Mouse (Mus musculus): ENCODE measurements around the gene Btn1a1.

GRCm38 (mm10) chr13:23450398-23450797 is 15.3 kb downstream of the Btn1a1 start:
- TF ChIP-seq CTCF (IDR thresholded peaks at IDR 0.05; ENCODE audit: insufficient read depth, low read depth, low read length) (no peak), POLR2A (IDR thresholded peaks at IDR 0.05; ENCODE audit: insufficient read depth, low read depth, low read length) (no peak)

Data from olfactory bulb, adult 2 months (tissue).